Mouse (Mus musculus) CD8-positive naive resting alpha-beta T cell, adult 2 months (primary cell): ENCODE data around the gene Nsf.

Source experiments
- DNase-seq, 2 experiments: peaks; one replicate each; pipeline ENCODE4 v3.0.0; 2022; ENCODE audit warnings: low read depth in 2 of 2, low spot score in 2 of 2

Nsf gene

DNA sequence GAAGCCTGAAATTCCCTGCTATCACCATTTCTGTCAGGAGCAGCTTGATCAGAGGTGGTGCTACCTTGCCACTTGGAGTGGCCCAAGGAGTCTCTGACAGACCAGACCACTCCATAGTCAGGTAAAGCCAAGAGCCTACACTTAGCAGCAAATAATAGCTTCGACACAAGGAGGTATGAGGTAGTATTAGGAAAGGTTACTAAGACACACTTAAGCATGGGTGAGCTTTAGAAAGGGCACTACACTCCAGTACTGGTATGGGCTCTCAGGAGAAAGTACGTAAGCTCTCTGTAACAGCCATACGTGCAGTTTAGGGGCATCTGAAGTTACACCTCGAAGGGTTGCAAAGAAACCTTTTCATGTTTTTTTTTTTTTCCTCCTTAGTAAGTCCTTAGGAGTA is 11.1 kb downstream of the Nsf start:
- DNase-seq, result no peak

DNA sequence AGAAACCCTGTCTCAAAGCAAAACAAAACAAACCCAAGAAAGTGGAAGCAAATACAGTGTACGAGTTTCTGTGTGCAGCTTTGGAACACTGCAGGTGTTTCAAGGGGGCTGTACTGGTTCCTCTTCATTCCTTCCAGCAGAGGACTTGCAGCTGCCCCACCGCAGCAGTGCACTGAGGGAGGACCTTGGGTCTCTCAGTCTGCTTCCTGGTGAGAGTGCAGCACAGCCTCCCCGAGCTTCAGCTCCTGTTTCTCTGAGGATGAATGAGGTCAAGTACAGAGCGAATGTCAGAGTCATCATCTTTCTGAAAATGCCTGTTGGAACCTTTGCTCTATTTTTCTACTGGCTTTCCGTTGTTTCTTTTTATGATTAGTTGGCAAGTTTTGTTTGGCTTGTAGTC is 12.5 kb downstream of the Nsf start:
- no peak for DNase-seq

DNA sequence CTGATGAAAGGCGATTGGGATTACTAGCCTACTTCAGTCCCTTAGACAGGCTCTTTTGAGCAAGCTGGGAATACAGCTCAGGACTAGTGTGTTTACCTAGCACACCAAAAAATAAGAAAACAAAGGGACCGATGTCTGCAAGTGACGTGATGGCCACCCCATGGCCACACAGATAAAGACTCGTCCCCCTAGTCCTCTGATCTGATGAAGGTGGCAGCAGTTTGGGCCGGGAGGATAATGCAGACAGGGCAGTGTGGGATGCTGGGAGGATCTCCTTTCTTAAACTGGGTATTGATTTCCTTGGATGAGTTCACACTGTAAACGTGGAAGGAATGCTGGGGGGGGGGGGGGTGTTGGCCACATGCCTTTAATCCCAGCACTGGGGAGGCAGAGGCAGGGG is 13.0 kb downstream of the Nsf start:
- DNase-seq, result no peak

DNA sequence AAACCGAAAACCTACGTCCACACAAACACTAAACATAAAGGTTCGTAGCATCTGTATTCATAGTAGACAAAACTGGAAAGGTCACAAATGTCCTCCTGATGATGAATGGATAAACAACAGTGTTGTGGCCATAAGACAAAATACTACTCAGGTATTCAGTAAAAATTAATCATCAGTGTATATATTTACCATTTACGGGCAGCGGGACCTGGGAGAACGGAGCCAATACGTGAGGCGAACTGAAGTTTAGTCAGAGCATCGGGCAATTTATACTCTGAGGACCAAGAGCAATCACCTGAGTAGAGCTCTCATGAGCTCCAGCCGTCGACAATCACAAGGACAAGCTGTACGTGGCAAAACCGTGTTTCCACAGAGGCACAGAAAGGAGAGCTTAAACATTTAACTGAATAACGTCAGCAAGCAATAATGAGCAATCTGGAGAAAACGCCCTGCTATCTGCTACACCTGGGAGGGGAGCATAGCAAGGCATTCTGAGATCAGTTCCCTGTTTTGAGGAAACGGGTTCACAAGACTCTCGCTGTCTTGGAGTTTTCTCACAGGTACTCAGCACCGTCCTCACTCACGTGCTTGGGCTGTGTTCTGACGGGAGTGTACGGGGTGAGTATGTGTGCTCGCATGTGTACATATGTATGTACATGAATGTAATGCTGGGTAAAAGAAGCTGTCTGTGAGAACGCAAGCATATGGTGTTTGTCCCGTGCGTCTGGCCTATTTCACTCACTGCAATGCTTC is 15.7 kb downstream of the Nsf start:
- no peak for DNase-seq

DNA sequence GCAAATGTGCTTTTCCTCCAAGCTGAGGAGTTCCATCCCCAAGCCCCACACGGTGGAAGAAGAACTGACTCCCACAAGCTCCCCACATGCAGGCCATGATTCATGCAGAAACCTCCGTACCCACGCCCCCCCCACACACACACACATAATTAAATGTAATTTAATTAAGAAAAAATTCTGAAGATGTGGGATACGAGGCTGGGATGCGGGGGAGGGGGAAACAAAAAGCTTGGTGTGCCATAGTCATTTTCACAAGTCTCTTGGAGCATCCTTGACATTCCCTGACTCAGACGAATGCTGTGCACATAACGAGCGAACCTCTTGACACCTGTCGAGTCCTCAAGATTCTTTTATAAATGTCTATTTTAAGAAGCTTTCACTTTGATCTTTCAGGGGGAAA is 16.4 kb downstream of the Nsf start:
- DNase-seq, result no peak

DNA sequence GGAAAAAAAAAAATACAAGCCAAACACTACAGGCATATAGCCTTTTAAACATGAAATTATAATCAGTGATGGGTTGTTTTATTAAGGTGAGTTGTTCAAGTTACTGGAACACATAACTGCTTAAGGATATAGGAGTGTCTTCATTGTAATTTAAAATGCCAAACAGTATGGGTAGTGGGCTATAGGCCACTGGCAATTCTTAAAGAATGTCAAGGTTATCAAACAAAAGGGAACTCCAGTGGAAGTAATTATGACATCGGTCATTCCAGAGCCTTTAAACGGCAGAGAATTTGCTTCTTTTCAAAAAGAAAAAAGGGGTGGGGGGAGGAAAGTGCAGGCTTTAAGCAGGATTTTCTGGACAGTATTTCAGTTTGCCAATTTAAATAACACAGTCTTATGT is 18.1 kb downstream of the Nsf start:
- DNase-seq, result no peak

DNA sequence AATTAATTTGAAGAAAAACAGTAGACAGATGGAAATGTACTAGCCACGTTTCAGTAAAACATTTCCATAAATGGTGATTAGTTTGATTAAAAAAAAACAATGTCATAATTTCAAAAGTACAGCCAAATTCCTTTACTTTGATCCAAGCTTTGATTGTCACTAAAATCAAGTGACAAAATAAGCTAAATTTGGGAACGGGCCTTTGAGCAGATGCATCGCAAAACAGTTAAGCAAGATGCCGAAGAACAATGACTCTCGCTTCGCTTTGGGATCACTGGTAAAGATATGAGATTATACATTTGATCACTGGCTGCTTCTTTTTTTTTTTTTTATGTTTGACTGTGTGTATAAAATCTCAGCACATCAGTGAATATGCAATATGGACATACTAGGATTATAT is 20.0 kb downstream of the Nsf start:
- DNase-seq, result no peak

DNA sequence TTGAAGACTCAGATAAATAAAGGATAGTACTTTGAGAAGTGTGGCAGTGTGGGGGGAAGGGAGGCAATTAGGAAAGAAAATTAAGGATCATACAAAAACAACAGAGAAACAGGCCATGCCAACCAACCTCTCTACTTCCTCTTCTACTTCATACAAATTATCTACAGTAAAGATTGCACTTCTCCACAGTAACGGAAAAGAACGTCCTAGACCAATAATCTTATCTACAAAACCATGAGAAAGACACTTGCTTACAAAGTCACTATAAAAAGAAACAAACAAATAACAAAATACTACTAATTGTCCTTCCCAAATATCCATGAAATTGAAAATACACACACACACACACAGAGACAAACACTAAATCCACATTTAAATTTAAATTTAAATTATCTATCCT is 29.9 kb downstream of the Nsf start:
- DNase-seq, result no peak

DNA sequence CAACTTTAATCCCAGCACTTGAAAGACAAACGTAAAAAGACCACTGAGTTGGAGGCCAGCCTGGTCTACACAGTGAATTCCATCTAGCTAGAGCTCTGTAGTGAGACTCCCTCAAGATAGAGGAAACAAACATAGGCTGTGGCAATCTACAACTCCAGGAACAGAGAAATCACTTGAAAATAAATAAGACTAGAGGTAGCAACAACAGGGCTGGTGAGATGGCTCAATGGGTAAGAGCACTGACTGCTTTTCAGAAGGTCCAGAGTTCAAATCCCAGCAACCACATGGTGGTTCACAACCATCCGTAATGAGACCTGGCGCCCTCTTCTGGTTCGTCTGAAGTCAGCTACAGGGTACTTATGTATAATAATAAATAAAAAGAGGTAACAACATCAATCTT is 30.6 kb downstream of the Nsf start:
- DNase-seq, result no peak

DNA sequence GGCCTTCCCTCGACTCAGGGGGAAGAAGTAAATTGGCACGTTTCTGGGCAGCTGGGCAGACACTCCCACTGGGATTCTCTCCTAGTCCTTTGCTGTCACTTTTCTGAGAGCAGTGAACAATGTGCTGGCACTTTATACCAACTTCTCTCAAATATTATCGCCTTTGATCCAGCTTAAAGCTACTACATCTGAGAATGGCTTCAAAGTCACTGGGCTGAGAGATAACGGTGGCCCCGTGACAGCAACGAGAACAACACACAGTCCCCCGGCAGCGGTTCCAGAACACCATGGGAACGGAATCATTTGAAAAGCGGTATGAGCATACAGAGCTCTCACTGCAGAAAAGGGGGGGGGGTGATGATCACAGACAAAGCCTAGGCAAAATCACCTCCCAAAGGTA is 31.0 kb downstream of the Nsf start:
- DNase-seq, result no peak

DNA sequence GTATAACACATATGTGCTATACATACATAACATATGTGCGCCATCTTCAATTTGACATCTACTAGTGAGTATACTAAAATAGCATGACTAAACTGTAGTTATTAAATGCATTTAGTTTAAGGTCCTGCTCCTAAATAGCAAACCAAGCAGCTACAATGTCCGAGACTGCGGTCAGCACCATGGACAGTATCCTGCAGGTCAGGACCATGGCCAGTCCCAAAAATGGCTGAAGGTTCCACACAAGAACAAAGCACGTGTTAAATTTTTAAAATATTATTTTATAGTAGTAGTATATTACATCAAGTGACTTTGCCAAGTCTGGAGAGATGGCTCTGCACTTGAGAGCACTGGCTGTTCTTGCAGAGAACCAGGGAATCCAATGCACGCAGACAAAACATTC is 33.2 kb downstream of the Nsf start:
- no peak for DNase-seq

DNA sequence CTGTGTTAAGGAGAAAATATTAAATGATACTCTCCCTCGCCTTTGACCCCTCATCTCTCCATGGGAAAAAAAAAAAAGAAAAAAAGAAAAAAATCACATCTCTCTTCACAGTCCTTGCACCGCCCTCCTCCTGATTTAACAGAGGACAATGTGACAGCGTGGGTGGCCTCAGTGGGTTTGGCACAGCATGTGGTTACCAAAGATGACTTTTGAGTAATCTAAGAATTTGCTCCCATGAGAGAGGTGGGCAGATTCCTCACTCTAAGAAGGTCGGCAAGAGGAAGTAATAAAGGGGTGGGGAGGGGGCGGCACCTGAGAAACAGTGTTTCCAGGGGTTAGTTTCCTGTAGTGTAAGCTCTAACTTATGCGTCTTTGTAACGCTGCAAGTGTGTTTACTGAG is 37.0 kb downstream of the Nsf start:
- no peak for DNase-seq

DNA sequence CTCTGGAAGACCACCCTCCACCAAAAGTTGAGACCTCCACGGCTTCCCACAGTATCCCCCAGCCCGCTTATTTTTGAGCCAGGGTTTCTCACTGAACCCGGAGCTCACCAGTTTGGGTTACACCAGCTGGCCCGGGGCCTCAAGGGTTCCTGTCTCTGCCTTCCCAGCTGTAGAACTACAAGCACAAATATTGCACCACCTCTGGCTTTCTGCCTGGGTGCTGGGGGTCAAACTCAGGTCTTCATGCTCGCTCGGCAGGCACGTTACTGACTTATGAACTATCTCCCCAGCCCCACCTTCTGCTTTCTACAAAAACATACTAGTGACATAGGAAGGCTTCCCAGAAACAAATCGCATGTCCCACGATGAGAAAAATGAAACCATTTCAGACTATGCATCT is 38.2 kb downstream of the Nsf start:
- DNase-seq, result no peak

DNA sequence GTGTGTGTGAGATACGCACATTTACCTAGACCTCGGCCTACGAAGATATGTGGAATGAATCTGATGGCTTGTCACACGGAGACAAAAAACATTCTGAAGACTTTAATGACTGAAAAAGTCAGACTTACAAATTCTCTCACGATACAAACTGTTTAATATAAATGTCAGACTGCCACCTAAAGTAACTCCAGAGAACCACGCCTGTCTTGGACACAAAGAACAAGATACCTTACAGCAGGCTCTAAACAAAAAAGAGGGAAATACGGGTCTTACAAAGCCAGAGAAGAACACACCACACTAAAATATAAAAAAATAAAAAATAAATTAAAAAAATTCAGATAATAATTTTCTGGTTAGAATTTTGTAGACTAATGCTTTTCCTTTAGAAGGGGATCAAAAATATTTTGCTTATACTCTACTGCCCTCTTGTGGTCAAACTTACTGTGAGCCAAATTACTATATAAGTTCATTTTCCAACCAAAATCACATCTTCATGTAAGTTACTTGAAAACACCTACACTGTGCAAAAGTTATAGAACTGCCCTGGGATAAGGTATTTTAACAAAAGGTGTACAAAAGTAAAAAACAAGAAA is 42.8 kb downstream of the Nsf start:
- peak in 1 of 2 experiments; percentile 36 for DNase-seq

DNA sequence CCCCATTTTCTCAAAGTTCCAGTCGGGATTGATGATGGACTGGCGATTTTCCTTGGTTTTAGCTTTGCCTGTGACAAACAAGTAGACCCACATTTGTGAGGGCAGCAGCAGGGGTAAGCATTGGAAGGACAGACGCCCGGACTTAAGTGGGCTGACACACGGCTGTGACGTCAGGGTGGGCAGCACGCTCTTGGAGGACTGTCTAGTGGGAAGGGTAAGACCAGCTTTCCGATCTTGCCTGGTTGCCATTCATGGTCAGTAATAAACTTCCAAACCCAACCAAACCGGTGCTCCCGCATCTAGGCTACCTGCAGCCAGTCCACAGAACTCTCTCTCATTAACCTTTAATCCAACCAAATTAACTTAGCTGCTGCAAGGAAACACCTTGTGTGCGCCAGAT is 43.3 kb downstream of the Nsf start:
- DNase-seq, result no peak

DNA sequence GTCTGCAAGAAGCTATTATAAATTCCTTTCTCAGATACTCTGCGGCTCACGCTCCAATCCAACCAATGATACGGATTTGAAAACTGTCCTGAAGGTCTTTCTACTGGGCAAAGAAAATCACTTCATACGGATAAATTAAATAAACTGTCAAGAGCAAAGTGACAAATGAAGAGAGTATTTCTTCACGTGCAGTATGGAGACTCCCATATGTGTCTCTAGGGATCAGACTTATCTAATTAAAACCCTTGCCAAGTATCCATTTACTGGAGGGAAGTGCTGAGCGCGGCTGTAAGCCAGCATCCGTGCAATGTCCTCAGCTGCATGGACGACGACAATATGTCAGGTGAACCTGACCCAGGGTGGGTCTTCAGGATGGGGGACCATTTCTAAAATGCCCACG is 44.0 kb downstream of the Nsf start:
- DNase-seq, result no peak

DNA sequence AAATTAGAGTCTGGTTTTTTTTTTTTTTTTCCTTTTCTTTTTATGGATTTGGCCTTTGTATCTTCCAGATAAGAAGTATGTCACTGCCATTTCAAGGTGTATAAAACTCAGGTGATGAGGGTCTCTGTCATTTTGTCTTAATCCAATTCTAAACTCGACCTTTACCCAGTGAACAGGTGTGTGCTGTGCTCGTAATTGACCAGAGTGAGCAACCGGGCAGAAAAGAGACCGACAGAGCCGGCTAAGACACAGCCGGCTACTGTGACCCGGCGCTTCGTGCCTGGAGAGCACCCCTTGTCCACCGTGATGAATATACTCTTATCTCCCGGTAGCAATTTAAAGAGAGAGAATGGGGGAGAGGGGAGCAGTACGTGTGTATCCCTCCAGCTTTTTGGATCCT is 44.5 kb downstream of the Nsf start:
- DNase-seq, result no peak

DNA sequence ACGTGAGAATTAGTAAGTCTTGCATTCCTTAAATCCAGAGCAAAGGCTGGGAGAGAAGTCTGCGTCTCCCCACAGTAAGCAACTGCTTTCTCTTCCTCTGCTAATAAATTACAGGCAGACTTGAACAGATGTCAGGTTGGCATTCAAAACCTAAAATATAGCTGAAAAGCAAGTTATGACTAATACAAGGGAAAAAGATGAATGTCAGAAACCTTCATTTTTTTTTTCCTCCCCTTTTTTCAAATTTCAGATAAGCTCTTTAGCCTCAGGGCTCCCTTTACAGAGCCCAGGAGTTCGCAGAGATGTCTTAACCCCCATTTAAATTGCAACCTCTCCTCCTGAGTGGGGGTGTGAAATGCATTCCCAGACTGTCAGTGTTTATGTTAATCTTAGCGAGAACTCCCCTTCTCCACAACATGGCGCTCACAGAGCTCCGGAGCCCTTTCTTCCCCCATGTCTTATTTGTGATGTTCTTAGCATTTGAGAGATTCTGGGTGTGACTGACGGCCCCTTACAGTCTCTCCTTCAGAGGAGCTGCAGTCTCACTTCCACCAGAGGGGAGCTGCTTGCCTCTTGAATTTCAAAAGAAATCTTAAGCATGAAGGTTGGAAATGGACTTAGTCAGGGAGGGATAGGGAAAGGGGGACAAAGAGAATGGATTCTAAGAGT is 47.7 kb downstream of the Nsf start:
- DNase-seq, result no peak

DNA sequence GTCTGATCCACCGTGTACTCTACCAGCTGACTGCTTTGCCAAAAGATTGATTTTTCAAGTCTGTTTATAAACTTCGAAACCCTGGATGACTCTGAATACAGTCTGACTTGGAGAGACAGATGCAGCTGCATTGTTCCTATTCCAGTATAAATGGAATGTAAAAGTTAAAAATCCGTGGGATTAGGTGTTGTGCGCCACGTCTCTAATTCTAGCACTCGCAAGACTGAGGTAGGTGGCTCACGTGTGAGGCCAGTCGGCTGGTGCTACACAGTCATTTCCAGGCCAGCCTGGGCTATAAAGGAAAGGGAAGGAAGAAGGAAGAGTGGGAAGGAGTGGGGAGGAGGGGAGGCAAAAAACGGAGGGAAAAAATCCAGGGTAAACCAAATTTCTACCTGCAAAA is 48.4 kb downstream of the Nsf start:
- no peak for DNase-seq

DNA sequence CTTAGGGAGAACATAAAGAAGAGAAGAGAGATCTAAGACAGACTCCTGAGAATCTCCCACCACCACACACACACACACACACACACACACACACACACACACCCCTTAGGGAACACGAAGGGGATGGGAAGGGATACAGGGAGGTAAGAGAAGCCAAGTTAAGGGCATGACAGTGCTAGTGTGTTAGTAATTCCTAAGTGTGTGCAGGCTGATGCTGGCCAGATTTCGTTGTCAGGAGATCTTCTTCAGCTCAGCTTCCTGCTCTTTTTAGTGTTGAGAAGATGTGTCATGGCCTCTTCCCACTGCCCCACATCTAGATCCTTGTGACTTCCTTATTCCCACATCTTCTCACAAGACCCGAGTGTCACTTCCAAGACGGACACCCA is 52.3 kb downstream of the Nsf start:
- no peak for DNase-seq

DNA sequence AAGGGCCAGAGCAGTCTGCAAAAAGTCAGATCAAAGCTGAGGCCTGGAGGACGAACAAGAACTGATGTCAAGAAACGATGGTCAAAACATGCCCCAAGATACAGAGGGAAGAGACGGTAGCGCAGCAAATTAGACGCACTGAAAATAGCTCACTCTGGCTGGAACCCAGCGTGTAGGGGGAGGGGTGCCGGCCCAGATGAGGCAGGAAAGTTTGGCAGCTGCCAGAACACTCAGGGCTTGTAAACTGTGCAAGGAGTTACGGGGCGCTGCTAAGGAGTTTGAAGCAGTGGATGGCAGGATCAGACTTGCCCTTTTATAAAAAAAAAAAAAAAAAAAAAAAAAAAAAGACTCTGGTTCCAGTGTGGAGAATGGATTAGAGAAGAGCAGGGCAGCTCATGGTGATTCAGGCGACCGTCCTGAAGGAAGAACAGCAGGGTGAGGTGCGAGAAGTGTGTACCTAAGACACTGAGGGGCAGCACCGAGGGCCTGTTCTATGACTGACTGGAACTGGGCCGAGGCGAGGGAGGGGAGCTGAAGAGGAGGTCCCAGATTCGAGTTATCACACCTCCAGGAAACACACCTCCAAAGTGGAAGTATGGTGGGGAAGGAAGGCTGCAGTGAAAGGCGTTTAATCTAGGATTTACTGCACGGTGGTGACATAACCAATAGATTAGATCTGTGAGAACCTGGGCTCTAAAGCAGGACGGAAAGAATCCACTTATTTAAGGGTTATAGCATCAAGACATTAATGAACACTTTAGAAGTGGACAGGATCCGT is 52.9 kb downstream of the Nsf start:
- DNase-seq, result no peak
